Mouse (Mus musculus): Measurements from ENCODE around the gene Gpr157.

Gpr157 gene

DNA sequence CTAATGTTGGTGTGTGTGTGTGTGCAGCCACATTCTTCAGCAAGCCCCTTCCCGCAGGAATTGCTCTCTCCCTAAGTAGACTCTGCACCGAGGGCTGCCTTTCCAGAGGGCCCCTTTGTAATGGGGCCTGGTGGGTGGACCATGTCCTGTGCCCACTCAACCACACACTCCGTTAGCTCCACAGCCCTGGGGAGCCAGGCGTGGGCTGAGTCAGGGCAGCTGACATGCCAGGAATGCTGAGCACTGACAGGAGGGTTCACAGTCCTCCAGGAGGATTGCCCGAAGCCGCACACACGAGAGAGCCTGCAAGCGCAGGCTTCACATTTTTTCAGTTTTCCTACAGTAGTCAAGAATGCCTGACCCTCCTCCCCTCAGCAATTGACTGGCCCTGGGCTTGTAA is 17.0 kb upstream of the Gpr157 start:
- no peak for DNase-seq (ENCODE audit: low spot score in 2 of 2)

DNA sequence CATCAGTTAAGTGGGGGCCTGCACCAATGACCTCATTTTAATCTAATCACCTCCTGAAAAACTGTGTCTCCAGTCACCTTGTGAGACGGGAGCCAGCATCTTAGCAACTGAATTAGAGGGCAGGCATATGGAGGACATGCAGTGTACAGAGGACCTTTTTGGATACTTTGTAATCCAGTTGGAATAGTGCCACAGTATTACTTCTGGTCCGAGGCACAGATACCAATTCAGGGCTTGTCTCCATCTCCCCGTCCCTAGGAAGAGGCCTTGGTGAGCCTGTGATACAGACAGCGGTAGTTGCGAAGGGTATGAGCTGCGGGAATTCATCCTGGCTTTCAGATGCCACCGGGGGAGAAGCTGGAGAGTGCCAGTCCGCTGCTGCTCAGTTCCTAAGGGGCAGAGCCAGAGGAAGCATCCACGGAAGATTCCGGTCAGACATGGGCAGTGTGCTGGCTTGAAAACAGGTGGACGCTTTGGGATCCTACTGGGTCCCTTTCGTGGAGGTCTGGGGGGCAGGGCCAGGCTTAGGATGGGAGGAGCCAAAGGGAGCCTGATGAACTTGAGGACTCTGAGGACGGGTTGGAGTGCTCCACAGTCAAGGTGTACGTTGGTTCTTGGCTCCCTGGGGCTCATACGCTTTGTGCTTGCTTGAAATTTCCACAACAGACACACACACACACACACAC is 14.6 kb upstream of the Gpr157 start:
- no peak for DNase-seq (ENCODE audit: low spot score in 2 of 2)

DNA sequence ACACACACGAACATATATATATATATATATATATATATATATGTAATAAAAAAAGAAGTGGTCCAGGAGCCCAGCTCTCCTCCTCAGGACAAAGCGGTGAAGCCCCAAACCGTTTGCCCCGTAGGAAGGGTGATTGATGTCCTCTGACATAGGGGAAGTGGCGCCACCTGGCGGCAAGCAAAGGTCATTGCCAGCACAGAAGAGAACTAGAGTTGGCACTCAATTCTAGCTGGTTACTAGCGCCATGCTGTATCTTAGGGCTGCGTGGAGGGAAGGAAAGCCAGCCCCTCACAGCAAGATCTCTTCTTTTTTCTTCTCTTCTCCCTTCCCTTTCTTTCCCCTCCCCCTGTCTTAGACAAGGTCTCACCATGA is 14.1 kb upstream of the Gpr157 start:
- peak in 1 of 2 experiments; percentile 63 for DNase-seq (ENCODE audit: low spot score in 2 of 2)

DNA sequence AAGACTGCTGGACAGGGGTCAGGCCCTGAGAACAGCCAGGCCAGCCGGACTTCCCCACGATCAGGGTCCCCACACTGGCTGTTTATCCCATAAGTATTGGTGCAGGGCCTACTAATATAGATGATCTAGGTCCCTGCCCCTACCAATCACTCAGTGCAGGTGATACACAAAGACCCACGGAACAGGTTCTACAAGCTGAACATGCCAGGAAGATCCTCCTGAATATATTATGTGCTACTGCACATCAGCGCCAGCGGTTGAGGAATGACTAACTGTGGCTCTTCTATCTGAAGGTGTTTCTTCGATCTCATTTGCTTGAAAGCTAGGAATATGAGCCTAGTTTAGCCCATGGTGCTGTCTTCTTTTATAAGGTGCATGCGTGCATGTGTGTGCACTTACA is 11.8 kb upstream of the Gpr157 start:
- DNase-seq (ENCODE audit: low spot score in 2 of 2), result no peak

DNA sequence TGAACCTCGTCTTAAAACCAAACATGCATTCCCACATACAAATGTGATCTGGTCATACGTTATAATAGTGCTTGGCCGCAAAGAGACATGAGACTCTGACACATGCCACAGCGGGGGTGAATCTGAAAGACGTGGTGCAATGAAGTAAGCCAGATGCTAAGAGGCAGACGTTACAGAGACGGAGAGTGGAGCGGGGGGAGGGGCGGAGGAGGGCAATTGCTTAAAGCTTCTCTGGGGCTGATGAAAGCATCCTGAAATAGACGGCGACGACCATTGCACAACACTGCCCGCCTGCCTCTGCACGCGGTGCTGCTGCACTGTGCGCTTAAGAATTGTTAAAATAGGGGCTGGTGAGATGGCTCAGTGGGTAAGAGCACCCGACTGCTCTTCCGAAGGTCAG is 11.0 kb upstream of the Gpr157 start:
- peak in 1 of 2 experiments; percentile 21 for DNase-seq (ENCODE audit: low spot score in 2 of 2)

DNA sequence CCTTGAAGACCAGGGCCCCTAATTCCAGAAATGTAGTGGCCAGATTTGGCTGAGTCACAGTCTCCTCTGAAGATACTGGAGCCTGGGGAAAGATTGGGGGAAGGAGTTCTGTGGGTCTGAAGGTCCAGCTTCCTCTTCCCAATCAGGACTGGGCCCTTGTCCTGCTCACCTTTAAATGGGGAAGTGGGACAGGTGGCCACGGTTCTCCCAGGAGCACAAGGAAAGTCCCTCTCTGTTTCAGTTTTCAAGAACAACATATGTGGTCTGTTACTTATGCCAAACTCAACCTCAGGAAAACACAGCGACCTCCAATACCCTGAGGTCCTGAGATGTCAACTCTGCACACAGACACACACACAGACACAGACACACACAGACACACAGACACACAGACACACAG is 8.5 kb upstream of the Gpr157 start:
- no peak for DNase-seq (ENCODE audit: low spot score in 2 of 2)

DNA sequence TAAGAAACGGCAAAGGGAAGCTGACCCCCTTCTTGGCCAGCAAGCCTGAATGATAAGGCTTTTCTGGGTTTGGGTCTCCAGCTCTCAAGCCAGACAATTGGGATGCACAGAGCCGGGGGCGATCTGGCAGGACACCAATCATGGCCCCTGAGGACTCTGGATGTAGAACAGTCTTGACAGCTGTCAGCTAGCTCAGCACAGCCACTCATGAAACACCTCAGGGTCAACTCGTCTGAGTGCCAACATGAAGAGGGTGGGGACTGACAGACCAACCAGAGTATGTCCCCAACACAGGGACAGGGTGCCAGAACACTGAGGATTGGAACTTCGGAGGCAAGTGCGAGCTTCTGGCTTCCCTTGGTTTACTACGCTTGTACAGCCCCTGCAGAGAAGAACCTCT is 7.9 kb upstream of the Gpr157 start:
- peak in 1 of 2 experiments; percentile 25 for DNase-seq (ENCODE audit: low spot score in 2 of 2)

DNA sequence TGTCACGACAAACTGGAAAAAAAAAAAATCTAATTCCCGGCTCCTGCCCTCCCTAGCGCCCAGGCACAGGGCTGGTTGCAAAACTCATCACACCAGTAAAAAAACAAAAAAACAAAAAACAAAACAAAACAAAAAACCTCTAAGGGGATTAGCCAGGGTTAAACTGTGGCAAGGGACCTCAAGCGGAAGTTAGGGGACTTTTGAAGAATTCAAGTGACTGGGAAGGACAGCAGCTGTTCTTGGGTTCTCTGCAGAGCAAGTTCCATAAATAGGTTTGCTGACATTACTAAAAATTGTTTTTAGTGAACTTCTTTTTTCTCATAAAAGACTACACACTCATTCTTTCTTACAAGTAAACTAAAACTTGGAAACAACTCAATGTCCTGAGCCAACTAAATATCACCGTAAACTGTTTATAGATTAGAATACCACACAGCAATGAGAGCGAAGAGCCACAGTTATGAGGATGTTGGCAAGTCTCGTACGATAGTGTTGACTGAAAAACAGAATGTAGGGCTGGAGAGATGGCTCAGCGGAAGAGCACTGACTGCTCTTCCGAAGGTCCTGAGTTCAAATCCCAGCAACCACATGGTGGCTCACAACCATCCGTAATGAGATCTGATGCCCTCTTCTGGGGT is 6.7 kb upstream of the Gpr157 start:
- no peak for DNase-seq (ENCODE audit: low spot score in 2 of 2)

DNA sequence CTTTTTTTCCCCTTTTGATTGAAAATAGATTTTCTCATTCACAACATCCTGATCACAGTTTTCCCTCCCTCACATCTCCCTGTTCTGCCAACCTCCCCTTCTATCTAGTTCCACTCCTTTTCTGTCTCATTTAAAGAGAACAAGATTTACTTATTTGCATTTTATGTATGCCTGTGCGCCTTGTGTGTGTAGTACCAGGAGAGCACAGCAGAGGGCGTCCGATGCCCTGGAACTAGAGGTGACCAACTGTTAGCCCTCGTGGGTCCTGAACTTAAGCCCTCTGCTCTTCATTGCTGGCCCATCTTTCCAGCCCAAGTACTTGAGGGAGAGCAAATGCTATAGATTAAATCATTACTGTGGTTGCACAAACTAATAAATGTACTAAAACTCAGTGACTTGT is 1.8 kb upstream of the Gpr157 start:
- DNase-seq (ENCODE audit: low spot score in 2 of 2), result no peak

DNA sequence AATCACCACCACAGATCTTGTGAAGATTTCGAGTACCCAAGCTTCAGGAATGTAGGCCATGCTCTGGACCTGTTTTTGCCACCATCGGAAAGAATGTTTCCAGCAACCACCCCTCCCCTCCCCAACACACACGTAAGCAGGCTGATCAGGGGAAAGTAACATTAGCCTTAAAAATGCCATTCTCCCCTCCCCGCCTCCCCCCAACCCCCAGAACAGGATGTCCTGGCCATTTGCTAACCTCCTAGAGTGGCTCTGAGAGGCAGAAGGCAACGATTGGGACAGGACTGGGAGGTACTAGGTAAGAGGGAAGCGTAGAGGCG is 364 bp upstream of the Gpr157 start:
- no peak for DNase-seq (ENCODE audit: low spot score in 2 of 2)

DNA sequence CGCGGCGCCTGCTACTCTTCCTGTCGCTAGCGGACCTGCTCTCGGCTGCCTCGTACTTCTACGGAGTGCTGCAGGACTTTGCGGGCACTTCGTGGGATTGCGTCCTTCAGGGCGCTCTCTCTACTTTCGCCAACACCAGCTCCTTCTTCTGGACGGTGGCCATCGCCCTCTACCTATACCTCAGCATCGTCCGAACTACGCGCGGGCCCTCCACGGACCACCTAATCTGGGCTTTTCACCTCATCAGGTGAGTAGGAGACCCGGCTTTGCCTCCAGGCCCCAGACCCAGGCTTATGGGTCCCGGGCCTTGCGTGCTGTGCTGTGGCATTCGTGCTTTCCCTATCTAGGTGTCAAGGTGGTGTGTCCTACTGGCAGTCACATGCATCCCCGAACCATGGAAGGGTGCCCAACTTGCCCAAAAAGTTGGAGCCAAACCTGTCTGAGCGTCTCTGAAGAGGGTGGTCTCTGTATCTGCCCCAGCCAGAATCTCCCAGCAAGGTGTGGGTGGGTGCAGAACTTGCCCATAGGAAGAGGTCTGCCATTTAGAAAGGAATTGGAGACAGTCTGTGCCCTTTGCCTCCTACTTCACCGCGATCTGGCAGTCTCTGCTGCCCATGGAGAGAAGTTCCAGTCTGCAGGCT is 845 bp downstream of the Gpr157 start:
- peak in 1 of 2 experiments; percentile 19 for DNase-seq (ENCODE audit: low spot score in 2 of 2)

DNA sequence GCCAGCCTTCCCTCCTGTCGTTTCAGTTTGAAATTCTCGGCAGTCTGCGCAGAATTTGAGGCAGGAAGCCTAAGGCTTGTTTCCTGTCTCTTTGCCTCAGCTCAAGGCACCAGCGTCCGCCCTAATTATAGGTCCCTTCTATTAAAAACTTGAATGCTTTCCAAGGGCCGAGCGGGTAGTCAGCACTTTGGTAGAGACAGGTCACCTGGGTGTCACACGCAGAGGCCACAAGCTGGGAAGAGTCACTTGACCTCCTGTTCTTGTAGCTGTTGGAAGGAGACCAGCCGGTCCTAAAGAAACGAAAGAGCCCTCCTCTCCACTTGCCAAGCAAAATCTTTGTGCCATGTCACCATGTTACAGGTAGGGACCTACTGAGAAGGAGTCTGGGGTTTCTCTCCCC is 2.0 kb downstream of the Gpr157 start:
- no peak for DNase-seq (ENCODE audit: low spot score in 2 of 2)

DNA sequence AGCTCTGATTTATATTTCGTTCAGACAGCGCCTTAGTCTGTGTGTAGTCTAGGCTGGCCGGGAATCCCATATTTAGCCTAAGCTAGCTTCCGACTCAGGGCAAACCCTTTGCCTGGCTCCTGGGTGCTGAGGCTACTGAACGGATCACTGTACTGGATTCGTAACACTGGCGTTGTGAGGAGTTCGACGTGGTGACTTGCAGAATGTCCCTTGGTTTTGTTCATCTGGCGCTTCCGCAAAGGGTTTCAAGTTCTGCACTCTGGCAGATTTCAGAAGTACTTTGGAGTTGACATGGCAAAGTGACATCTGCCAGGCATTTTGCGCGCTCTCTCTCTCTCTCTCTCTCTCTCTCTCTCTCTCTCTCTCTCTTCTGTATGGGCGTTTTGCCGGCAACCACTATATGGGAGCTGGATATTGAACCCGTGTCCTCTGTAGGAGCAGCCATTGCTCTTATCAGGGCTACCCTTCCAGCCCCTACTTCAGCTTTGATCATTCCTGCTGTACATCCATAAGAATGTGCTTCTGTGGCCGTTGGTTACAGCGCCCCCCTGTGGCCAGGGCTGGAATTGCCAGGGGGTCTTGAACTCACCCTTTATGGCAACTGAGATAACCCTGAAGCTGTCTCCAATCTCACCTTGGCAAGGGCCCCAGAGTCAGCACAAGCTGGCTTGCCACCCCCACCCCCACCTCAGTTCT is 4.9 kb downstream of the Gpr157 start:
- peak in 1 of 2 experiments; percentile 49 for DNase-seq (ENCODE audit: low spot score in 2 of 2)

DNA sequence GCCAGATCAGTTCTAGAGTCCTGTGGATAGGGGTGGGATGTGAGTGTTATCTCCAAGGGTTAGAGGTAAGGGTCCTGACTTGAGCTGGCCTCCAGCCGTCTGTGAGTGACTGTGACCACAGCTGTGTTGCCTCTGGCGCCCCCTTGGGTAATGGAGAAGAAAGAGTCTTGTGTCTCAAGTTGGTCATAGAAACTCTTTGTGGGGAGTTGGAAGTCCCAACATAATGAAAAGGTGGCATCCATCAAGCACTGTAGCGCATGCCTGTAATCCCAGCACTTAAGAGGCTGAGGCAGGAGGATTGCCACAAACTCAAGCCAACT is 5.4 kb downstream of the Gpr157 start:
- DNase-seq (ENCODE audit: low spot score in 2 of 2), result no peak

DNA sequence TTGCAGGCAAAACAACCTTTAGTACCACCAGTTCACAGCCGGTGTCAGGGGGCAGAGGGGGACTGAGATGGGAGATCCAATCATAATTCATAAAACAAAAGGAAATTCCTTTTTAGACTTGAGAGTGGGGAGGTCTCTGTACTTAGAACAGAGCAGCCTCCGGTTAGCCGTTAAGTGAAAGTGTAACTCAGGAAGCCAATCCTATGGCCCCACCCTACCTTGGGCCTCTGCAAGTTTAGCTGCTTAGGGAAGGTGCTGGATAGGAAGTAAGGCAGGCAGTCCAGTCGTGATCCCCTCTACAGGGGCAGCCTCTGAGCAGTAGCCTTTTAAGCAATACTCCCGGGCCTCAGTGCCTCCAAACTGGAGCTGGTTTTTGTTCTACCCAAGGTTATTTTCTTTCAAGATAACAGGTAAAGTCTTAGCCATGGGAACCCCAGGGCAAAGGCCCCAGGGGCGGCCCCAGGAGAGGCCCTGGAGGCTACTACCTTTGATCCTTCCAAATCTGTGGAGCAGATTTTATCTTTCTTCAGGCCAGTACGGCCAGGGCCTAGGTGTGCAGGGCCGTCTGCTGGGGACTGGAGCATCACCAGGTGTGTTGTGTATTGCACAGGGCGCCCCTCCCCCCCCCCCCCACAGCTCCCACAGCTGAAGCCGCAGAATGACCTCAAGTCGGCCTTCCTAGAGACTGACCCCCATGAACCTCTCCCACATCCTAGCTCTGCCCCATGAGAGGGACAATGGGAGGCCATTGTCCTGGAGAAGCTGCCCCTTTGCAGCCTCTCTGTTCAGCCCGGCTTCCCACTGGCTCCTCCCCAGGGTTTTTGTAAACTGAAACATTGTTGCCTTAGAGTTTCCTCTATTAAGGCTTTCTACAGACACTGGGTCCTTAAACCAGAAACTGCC is 6.6 kb downstream of the Gpr157 start:
- no peak for DNase-seq (ENCODE audit: low spot score in 2 of 2)

DNA sequence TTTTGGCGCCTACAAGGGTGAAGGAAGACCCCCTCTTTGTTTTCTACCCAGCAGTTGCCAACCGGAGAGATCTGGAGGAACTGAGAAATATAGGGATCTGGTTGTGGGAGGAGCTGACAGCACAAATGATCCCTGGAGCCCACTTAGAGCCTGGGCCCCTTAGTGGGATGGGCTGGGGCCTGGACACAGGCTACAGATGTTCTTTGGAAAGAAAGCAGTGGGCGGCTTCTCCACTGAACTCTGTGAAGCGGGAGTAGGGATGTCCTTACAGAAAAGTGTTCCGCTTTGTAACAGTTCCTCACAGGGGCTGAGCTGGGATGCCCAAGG is 7.3 kb downstream of the Gpr157 start:
- DNase-seq (ENCODE audit: low spot score in 2 of 2), result no peak

DNA sequence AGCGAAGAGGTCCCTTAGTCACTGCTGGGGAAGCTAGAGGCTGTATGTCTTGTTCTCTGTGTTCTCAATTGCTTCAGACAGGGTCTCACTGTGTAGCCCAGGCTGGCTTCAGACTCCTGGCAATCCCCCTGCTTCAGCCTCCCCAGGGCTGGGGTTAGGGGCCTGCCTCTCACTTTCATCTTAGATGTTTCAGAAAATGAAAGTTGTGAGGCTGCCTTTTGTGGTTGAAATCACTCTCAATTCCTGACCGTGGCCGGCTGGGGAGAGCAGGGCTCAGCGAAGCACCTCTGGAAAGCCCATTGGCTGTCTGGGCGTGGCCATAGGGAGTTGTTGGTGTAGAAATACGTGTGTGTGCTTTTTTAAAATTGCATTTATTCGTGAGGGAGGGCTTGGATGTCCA is 9.1 kb downstream of the Gpr157 start:
- no peak for DNase-seq (ENCODE audit: low spot score in 2 of 2)

DNA sequence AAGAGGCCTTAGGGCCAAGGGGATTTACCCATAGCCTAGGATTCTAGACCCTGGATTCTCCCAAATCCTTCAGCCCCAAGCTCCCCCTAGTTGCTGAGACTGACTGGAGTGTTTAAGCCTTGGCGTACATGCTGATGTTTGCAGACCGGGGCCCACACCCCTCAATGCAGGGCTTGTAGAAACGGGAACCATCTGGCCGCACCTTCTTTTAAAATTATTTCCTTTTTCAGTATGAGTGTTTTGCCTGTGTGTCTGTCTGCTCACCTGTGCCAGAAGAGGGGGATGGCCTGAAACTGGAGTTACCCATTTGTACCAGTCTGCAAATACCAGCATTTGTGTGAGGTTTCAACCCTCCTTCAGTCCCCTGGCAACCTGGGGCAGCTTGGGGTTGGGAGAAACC is 10.7 kb downstream of the Gpr157 start:
- no peak for DNase-seq (ENCODE audit: low spot score in 2 of 2)

DNA sequence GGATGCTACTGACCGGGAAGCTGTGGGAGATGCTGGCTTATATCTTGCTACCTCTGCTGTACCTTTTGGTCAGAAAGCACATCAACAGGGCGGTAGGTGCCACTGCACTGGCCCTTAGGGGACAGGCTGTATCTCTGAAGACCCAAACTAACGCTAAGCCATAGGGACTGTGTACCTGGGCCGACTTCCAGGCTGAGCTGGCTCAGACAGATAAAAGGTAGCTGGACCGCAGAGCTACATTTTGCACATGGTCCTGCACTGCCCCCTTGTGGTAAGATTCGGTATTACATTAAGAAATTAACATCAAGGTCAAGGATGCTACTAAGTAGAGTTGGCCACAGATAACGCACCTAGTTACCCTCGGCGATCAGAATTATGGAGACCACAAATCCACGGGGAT is 11.7 kb downstream of the Gpr157 start:
- peak in 1 of 2 experiments; percentile 73 for DNase-seq (ENCODE audit: low spot score in 2 of 2)

DNA sequence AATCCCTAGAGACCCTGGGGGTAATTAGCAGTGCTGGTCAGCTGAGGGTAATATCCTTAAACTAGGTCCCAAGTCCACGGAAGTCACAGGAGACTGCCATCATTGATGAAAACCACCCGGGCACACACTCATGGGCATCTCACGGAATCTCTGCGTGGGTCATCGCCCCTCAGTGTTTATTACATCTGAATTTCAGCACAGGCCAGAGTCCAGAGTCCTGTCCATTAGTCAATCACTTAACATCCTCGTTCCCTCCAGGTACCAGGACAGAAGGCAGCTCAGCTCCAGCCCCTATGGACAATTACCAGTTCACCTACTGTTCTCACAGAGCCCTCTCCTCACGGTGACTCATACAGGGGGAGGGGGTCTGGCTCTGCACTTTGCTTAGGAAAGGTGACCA is 15.7 kb downstream of the Gpr157 start:
- no peak for DNase-seq (ENCODE audit: low spot score in 2 of 2)

DNA sequence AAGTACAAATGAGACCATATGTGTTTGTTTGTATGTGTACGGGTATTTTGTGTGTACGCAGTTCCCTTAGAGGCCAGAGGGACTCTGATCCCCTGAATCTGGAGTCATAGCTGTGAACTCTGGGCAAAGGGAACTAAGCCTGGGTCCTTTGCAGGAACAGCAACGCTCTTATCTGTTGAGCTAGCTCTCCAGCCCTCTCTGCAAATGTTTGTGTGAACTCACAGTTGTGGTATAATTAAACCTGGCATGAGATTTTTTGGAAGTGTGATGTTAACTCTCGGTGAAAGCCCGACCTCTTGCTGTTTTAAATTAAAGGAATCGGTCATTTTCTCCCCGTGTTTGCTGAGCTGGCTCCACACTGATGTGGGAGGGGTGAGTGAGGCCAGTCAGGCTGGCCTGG is 18.5 kb downstream of the Gpr157 start:
- DNase-seq (ENCODE audit: low spot score in 2 of 2), result no peak

DNA sequence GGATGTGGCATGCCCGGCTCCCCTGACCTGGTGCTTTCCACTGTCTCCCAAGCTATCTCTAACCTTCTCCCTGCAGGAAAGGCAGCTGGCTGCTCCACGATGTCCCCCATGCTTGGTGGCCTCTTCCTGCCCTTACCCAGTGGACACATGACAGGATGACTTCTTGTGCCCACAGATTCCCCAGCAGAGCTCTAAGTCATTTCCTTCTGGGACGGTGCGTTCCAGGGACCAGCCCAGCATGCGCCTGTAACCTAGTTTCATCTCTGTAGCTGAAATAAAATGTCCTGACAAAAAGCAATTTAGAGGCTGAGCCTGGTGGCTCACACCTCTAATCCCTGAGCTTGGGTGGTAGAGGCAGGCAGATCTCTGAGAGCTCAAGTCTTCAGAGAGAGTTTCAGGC is 19.5 kb downstream of the Gpr157 start:
- DNase-seq (ENCODE audit: low spot score in 2 of 2), result no peak

All from cerebellum, postnatal 4 days (tissue).